Mouse (Mus musculus) lung, postnatal 0 days (tissue): ENCODE results near the gene Mars.

Experiments used
- CTCF ChIP-seq: IDR thresholded peaks from 2 replicates; pipeline ENCODE4 v1.5.1; 2016; ENCODE audit warnings: antibody characterized with exemption, mild to moderate bottlenecking
- EP300 ChIP-seq: IDR thresholded peaks from 2 replicates; pipeline ENCODE4 v1.6.1; 2016; ENCODE audit warnings: antibody characterized with exemption, mild to moderate bottlenecking, control low read depth

DNA sequence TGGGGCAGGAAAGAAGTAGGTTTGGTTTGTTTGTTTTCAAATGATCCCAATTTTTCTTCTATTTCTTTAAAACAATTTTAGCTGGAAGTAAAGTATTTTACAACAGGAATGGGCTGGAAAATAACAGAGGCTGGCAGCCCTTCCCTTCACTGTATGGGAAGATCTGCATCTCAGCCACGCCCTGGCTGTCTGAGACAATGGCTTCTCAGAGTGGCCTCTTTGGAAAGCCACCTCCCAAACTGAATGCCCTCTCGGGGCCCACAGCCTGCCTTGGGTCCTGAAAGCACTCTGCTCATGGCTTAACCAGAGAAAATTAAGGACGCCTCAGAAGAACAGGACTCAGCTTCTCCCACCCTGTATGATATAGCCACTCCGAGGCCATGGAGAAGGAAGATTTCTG, 41.7 kb downstream of the Mars start:
- TF ChIP-seq CTCF: no peak
- no peak for TF ChIP-seq EP300
